Mouse (Mus musculus) neural tube, embryonic 13.5 days (tissue): ENCODE data around the gene Rasa1. TPM values are rescaled to one million over a fixed set of nuclear protein-coding genes. Genes with fewer than 3 reads are reported as not detected.

ENCODE experiments used
- ATAC-seq: fragments of 200-750 bp; cut with Nextera tagmentation; 2 replicates; pipeline ENCODE4 v1.8.0; 2017; ENCODE audit warnings: low read depth, mild to moderate bottlenecking, moderate TSS enrichment, moderate library complexity
- H3K27ac ChIP-seq: fragments of 300-500 bp; sonication (generic); replicated peaks from 2 replicates; pipeline ENCODE4 v1.5.1; 2015; ENCODE audit warnings: moderate library complexity, mild to moderate bottlenecking, inconsistent platforms
- H3K27me3 ChIP-seq: fragments of 300-500 bp; sonication (generic); 2 replicates; pipeline ENCODE4 v1.6.1; 2015; ENCODE audit warnings: mild to moderate bottlenecking, inconsistent platforms
- H3K36me3 ChIP-seq: fragments of 300-500 bp; sonication (generic); 2 replicates; pipeline ENCODE4 v1.6.1; 2015; ENCODE audit warnings: mild to moderate bottlenecking, inconsistent platforms
- H3K4me1 ChIP-seq: fragments of 300-500 bp; sonication (generic); replicated peaks from 2 replicates; pipeline ENCODE4 v1.6.1; 2015; ENCODE audit warnings: inconsistent platforms
- H3K4me2 ChIP-seq: fragments of 300-500 bp; sonication (generic); 2 replicates; pipeline ENCODE4 v1.6.1; 2015; ENCODE audit warnings: inconsistent platforms, mild to moderate bottlenecking, moderate library complexity
- H3K4me3 ChIP-seq: fragments of 300-500 bp; sonication (generic); 2 replicates; pipeline ENCODE4 v1.5.1; 2015; ENCODE audit warnings: mild to moderate bottlenecking, inconsistent platforms
- H3K9ac ChIP-seq: fragments of 300-500 bp; sonication (generic); 2 replicates; pipeline ENCODE4 v1.6.1; 2015; ENCODE audit warnings: moderate library complexity, mild to moderate bottlenecking, inconsistent platforms
- H3K9me3 ChIP-seq: fragments of 300-500 bp; sonication (generic); 2 replicates; pipeline ENCODE4 v1.6.1; 2016; ENCODE audit warnings: inconsistent platforms
- WGBS: fragments of 180-500 bp; shearing (Covaris S2); methylation state at CpG from one replicate; pipeline ENCODE4 v1.1.7; 2015; 5-methylcytosine and 5-hydroxymethylcytosine counted together
- polyA plus RNA-seq: library from polyadenylated mRNA; unstranded; fragments of >200 nt; fragmentation: Nextera tagmentation; extraction: Ambion mirVana; gene quantifications from 2 replicates; pipeline ENCODE4 v1.2.1, GENCODE M21; 2015

Gene Rasa1
- polyA plus RNA-seq, 1 experiment from 2014 or later, result 58.7 TPM

DNA sequence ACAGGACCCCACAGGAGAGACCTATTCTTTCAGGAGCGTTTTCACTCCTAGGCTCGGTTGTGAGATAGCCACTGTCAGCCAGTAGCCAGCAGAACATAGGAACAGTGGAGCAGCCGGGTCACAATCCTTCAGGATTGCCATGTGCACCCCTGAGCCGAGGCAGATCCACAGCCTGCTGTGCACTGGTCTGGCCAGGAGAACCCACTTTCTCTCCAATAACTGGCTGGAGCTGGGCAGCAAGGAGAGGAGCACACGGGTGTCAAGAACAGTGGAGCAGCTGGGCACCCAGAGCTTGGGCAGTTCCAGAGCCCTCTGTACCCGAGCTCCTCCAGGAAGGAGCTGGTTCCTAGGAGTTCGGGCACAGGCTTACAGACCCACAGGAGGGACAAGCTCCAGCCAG is 50.2 kb downstream of the Rasa1 start:
- Histone ChIP-seq H3K9ac (no peak overlapping the region), H3K27me3 (no peaks in the 10 kb centered on the region), H3K9me3 (no peaks in the 10 kb centered on the region), H3K4me3 (no peak overlapping the region), H3K36me3 (peaks cover 20% of the 10 kb centered on the region), H3K4me2 (no peak overlapping the region), H3K27ac (no peak overlapping the region), H3K4me1 (no peaks in the 10 kb centered on the region)
- no peak for ATAC-seq
- WGBS, result 88% methylated on average over 7 of the region's 7 CpGs

- no peaks in the 10 kb centered on the region for H3K4me1 ChIP-seq
- H3K27me3 ChIP-seq, result no peaks in the 10 kb centered on the region
- WGBS, result 88% methylated on average over 4 of the region's 4 CpGs
- peaks cover 46% of the 10 kb centered on the region for H3K36me3 ChIP-seq
- no peak overlapping the region for H3K9ac ChIP-seq
- no peaks in the 10 kb centered on the region for H3K9me3 ChIP-seq
- H3K27ac ChIP-seq, result no peak overlapping the region
- H3K4me3 ChIP-seq, result no peak overlapping the region
- no peak overlapping the region for H3K4me2 ChIP-seq
- ATAC-seq, result no peak
These were observed 70.3 kb downstream of the Rasa1 start for GRCm38 (mm10) chr13:85218656-85219055.

DNA sequence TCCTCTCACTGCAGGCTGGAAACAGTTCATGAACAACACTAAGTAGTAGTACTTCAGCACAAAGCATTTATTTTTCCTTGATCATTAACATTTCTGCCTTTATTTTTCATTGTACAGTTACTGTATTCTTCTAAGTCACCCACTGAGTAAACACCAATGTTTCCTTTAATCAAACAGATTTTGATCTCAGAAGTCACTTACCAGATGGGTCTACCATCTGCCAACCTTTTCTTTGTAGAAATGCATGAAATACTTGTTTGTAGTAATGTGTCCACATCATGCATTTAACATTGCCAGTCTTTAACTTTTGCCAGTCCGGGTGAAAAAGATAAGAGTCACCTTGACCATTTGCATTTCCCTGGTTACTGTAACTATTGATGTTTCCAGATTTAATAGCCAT is 78.6 kb downstream of the Rasa1 start:
- Histone ChIP-seq H3K9ac (no peak overlapping the region), H3K36me3 (peaks cover 32% of the 10 kb centered on the region), H3K9me3 (no peaks in the 10 kb centered on the region), H3K4me3 (no peak overlapping the region), H3K4me1 (no peaks in the 10 kb centered on the region), H3K27ac (no peak overlapping the region), H3K27me3 (no peaks in the 10 kb centered on the region), H3K4me2 (no peak overlapping the region)
- WGBS, result 72% methylated on average over 1 of the region's 1 CpGs
- ATAC-seq, result no peak

DNA sequence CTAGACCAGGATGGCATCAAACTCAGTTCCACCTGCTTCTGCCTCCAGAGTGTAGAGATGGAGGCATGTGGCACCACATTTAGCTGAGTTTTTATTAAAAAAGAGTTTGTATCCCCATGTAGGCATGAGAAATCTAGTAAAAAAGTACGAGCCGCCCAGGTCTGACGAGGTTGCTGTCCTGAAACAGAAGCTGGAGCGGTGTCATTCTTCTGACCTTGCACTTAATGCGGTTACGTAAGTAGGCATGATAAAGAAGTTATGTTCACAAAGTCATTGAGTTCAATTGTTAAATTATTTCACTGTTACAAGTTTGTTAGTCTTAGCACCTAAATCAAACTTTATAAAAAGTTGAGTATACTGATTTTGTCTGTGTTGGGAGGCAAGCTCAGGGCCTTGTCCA is 80.3 kb downstream of the Rasa1 start:
- Histone ChIP-seq H3K4me3 (no peak overlapping the region), H3K4me1 (no peaks in the 10 kb centered on the region), H3K27me3 (no peaks in the 10 kb centered on the region), H3K9ac (no peak overlapping the region), H3K27ac (no peak overlapping the region), H3K9me3 (no peaks in the 10 kb centered on the region), H3K36me3 (peaks cover 33% of the 10 kb centered on the region), H3K4me2 (no peak overlapping the region)
- 94% methylated on average over 6 of the region's 6 CpGs for WGBS
- ATAC-seq, result no peak

- WGBS, result 83% methylated on average over 2 of the region's 2 CpGs
- H3K27ac ChIP-seq, result no peak overlapping the region
- H3K27me3 ChIP-seq, result no peaks in the 10 kb centered on the region
- H3K4me1 ChIP-seq, result no peaks in the 10 kb centered on the region
- H3K9me3 ChIP-seq, result no peaks in the 10 kb centered on the region
- no peak for ATAC-seq
- no peak overlapping the region for H3K4me3 ChIP-seq
- H3K4me2 ChIP-seq, result no peak overlapping the region
- H3K36me3 ChIP-seq, result peaks cover 32% of the 10 kb centered on the region
- no peak overlapping the region for H3K9ac ChIP-seq
These were observed 81.4 kb downstream of the Rasa1 start for GRCm38 (mm10) chr13:85207493-85207892.

DNA sequence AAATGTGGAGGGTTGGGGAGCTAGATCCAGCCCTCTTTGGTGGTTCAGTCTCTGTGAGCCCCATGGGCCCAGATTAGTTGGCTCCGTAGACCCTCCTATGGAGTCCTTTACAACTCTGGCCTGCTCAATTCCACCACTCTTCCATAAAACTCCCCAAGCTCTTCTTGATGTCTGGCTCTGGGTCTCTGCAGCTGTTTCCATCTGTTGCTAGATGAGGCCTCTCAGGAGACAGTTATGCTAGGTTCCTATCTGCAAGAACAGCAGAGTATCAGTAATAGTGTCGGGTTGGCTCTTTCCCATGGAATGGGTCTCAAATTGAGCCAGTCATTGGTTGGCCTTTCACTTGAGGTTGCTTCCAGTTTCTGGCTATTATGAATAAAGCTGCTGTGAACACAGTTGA is 97.7 kb downstream of the Rasa1 start:
- Histone ChIP-seq H3K4me3 (no peak overlapping the region), H3K27me3 (no peaks in the 10 kb centered on the region), H3K36me3 (peaks cover 33% of the 10 kb centered on the region), H3K9ac (no peak overlapping the region), H3K4me2 (no peak overlapping the region), H3K4me1 (peaks cover 15% of the 10 kb centered on the region), H3K9me3 (no peaks in the 10 kb centered on the region), H3K27ac (no peak overlapping the region)
- ATAC-seq, result no peak
- 98% methylated on average over 2 of the region's 2 CpGs for WGBS

GRCm38 (mm10) chr13:85189644-85190121 is 99.2 kb downstream of the Rasa1 start:
- H3K36me3 ChIP-seq, result peaks cover 29% of the 10 kb centered on the region
- 3% methylated on average over 17 of the region's 17 CpGs for WGBS

DNA sequence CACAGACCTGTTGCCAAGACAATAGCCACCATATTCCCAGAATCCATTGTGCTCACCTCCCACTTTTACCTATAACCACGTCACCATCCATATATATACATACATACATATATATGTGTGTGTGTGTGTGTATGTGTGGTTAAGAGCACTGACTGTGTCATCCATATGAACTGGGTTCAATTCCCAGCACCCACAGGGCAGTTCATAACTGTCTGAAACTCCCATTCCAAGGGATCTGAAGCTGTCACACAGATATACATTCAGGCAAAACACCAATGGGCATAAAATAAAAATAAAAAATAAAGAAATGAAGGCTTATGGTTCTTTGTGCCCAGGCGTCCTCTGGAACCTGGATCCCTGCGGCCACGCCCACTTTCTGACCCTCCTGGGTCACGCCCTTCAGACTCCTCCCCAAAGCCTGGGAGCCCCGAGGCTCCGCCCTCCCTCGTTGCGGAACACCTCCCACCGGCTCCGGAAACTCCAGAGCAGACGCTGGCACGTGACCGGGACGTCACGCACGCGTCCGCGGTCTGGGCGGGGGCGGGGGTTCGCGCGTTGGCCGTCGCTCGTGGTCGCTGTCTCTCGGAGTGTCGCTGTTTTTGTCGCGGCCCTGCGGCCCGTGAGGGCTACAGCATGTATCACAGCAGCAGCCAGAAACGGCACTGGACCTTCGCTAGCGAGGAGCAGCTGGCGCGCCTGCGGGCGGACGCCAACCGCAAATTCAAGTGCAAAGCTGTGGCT is 99.9 kb downstream of the Rasa1 start, which contains the start of gene Ccnh:
Gene Ccnh (plus strand): TSS at position 506 of the 741 bp plus-strand sequence.
- no peaks in the 10 kb centered on the region for H3K9me3 ChIP-seq
- peak within 1 kb of the TSS; percentile 95 for H3K4me3 ChIP-seq
- H3K27me3 ChIP-seq, result no peaks in the 10 kb centered on the region
- H3K36me3 ChIP-seq, result peaks cover 29% of the 10 kb centered on the region
- peaks cover 15% of the 10 kb centered on the region for H3K4me1 ChIP-seq
- WGBS, result 1% methylated on average over 44 of the region's 44 CpGs
- peak within 1 kb of the TSS; percentile 92 for H3K9ac ChIP-seq
- peak within 1 kb of the TSS; percentile 87 for H3K4me2 ChIP-seq
- peak within 1 kb of the TSS; percentile 90 for H3K27ac ChIP-seq
- peak; percentile 98 for ATAC-seq

More at GRCm38 (mm10) chr13:85189644-85190121, 99.2 kb downstream of the Rasa1 start:
- no peaks in the 10 kb centered on the region for H3K9me3 ChIP-seq
- peaks cover 15% of the 10 kb centered on the region for H3K4me1 ChIP-seq
- H3K4me3 ChIP-seq, result peak overlapping the region; percentile 95
- peak overlapping the region; percentile 90 for H3K27ac ChIP-seq
- ATAC-seq, result peak; percentile 89
- H3K27me3 ChIP-seq, result no peaks in the 10 kb centered on the region
- H3K4me2 ChIP-seq, result peak overlapping the region; percentile 87
- peak overlapping the region; percentile 92 for H3K9ac ChIP-seq

Other genes with a start within 250 kb of the Rasa1 start
- 94.7 and 103 TPM in 2 replicates for gene Ccnh, start 99.7 kb downstream of the Rasa1 start, polyA plus RNA-seq